Mouse (Mus musculus) neural tube, embryonic 11.5 days (tissue): Measurements from ENCODE around the gene Ptp4a2. TPM values are rescaled to one million over a fixed set of nuclear protein-coding genes. Genes with fewer than 3 reads are reported as not detected.

Source experiments
- ATAC-seq: fragments of 200-750 bp; cut with Nextera tagmentation; 2 replicates; pipeline ENCODE4 v1.8.0; 2017; ENCODE audit warnings: moderate number of reproducible peaks, mild to moderate bottlenecking, moderate TSS enrichment, moderate library complexity; ENCODE audit not compliant: insufficient read depth, low FRiP score, low TSS enrichment
- DNase-seq: peaks from one replicate; pipeline ENCODE4 v3.0.0-alpha.2; 2015; ENCODE audit warnings: low spot score
- H3K27ac ChIP-seq: fragments of 300-500 bp; sonication (generic); 2 replicates; pipeline ENCODE4 v1.5.1; 2014; ENCODE audit warnings: low read depth, mild to moderate bottlenecking, low read length
- H3K27me3 ChIP-seq: fragments of 300-500 bp; sonication (generic); 2 replicates; pipeline ENCODE4 v1.6.1; 2014; ENCODE audit warnings: mild to moderate bottlenecking, low read length, mixed read lengths; ENCODE audit not compliant: control insufficient read depth, insufficient read depth
- H3K36me3 ChIP-seq: fragments of 300-500 bp; sonication (generic); 2 replicates; pipeline ENCODE4 v1.6.1; 2014; ENCODE audit warnings: mild to moderate bottlenecking, low read length, moderate library complexity, mixed read lengths; ENCODE audit not compliant: control insufficient read depth, insufficient read depth
- H3K4me1 ChIP-seq: fragments of 300-500 bp; sonication (generic); 2 replicates; pipeline ENCODE4 v1.6.1; 2014; ENCODE audit warnings: low read length, mixed read lengths; ENCODE audit not compliant: control insufficient read depth, insufficient read depth
- H3K4me2 ChIP-seq: fragments of 300-500 bp; sonication (generic); 2 replicates; pipeline ENCODE4 v1.6.1; 2014; ENCODE audit warnings: low read depth, mild to moderate bottlenecking, moderate library complexity
- H3K4me3 ChIP-seq: fragments of 300-500 bp; sonication (generic); 2 replicates; pipeline ENCODE4 v1.5.1; 2014; ENCODE audit warnings: low read depth, low read length
- H3K9ac ChIP-seq: fragments of 300-500 bp; sonication (generic); 2 replicates; pipeline ENCODE4 v1.6.1; 2014; ENCODE audit warnings: mild to moderate bottlenecking, low read length
- H3K9me3 ChIP-seq: fragments of 300-500 bp; sonication (generic); 2 replicates; pipeline ENCODE4 v1.6.1; 2016; ENCODE audit warnings: low read length; ENCODE audit not compliant: control insufficient read depth
- WGBS: fragments of 180-500 bp; shearing (Covaris S2); extraction: QIAGEN DNeasy Blood & Tissue Kit; methylation state at CpG from one replicate; pipeline ENCODE4 v1.1.7; 2014; 5-methylcytosine and 5-hydroxymethylcytosine counted together
- polyA plus RNA-seq: library from polyadenylated mRNA; unstranded; fragments of >200 nt; fragmentation: Nextera tagmentation; extraction: Ambion mirVana; gene quantifications from 2 replicates; pipeline ENCODE4 v1.2.1, GENCODE M21; 2014

Ptp4a2 gene
- polyA plus RNA-seq, 1 experiment from 2014 or later: 316 TPM

GRCm38 (mm10) chr4:129868211-129868610 is 57.2 kb downstream of the Ptp4a2 start:
- H3K27ac ChIP-seq: no peak overlapping the region
- no peak for ATAC-seq

GRCm38 (mm10) chr4:129870483-129870882 is 59.5 kb downstream of the Ptp4a2 start:
- Histone ChIP-seq H3K9ac (no peak overlapping the region), H3K27ac (no peak overlapping the region)
- ATAC-seq: no peak

More at GRCm38 (mm10) chr4:129868211-129868610, 57.2 kb downstream of the Ptp4a2 start:
- H3K4me1 ChIP-seq: no peaks in the 10 kb centered on the region
- H3K4me3 ChIP-seq: no peak overlapping the region
- no peak overlapping the region for H3K9ac ChIP-seq
- no peaks in the 10 kb centered on the region for H3K9me3 ChIP-seq
- no peak for DNase-seq
- no peaks in the 10 kb centered on the region for H3K27me3 ChIP-seq
- 66% methylated on average over 6 of the region's 6 CpGs for WGBS
- no peak overlapping the region for H3K4me2 ChIP-seq
- no peaks in the 10 kb centered on the region for H3K36me3 ChIP-seq

GRCm38 (mm10) chr4:129872376-129872922 is 61.4 kb downstream of the Ptp4a2 start:
- no peaks in the 10 kb centered on the region for H3K9me3 ChIP-seq
- ATAC-seq (no peak), DNase-seq (no peak)
- H3K36me3 ChIP-seq: no peaks in the 10 kb centered on the region
- H3K4me1 ChIP-seq: no peaks in the 10 kb centered on the region
- H3K4me2 ChIP-seq: no peak overlapping the region
- H3K4me3 ChIP-seq: no peak overlapping the region
- H3K27ac ChIP-seq: no peak overlapping the region
- H3K27me3 ChIP-seq: no peaks in the 10 kb centered on the region
- no peak overlapping the region for H3K9ac ChIP-seq
- 94% methylated on average over 9 of the region's 9 CpGs for WGBS

More at GRCm38 (mm10) chr4:129870483-129870882, 59.5 kb downstream of the Ptp4a2 start:
- DNase-seq: no peak
- H3K27me3 ChIP-seq: no peaks in the 10 kb centered on the region
- no peaks in the 10 kb centered on the region for H3K9me3 ChIP-seq
- H3K4me1 ChIP-seq: no peaks in the 10 kb centered on the region
- H3K4me2 ChIP-seq: no peak overlapping the region
- H3K36me3 ChIP-seq: no peaks in the 10 kb centered on the region
- 80% methylated on average over 6 of the region's 6 CpGs for WGBS
- no peak overlapping the region for H3K4me3 ChIP-seq

GRCm38 (mm10) chr4:129874805-129875204 is 63.8 kb downstream of the Ptp4a2 start:
- H3K27ac ChIP-seq: no peak overlapping the region
- H3K36me3 ChIP-seq: no peaks in the 10 kb centered on the region
- 0 out of 2 replicates have a peak, but pooled peaks cover 4% of the 10 kb centered on the region for H3K4me1 ChIP-seq
- DNase-seq (no peak), ATAC-seq (no peak)
- no peaks in the 10 kb centered on the region for H3K9me3 ChIP-seq
- H3K27me3 ChIP-seq: no peaks in the 10 kb centered on the region
- H3K4me2 ChIP-seq: no peak overlapping the region
- 85% methylated on average over 10 of the region's 10 CpGs for WGBS
- no peak overlapping the region for H3K9ac ChIP-seq
- H3K4me3 ChIP-seq: no peak overlapping the region

GRCm38 (mm10) chr4:129875406-129875805 is 64.4 kb downstream of the Ptp4a2 start:
- no peaks in the 10 kb centered on the region for H3K9me3 ChIP-seq
- H3K36me3 ChIP-seq: no peaks in the 10 kb centered on the region
- H3K27me3 ChIP-seq: no peaks in the 10 kb centered on the region
- no peak for ATAC-seq
- H3K9ac ChIP-seq: no peak overlapping the region
- no peak overlapping the region for H3K4me2 ChIP-seq
- 80% methylated on average over 11 of the region's 11 CpGs for WGBS
- H3K4me1 ChIP-seq: 0 out of 2 replicates have a peak, but pooled peaks cover 4% of the 10 kb centered on the region
- H3K27ac ChIP-seq: no peak overlapping the region
- DNase-seq: no peak
- no peak overlapping the region for H3K4me3 ChIP-seq

GRCm38 (mm10) chr4:129876831-129877764 is 66.1 kb downstream of the Ptp4a2 start:
- Histone ChIP-seq H3K4me1 (0 out of 2 replicates have a peak, but pooled peaks cover 4% of the 10 kb centered on the region), H3K27me3 (no peaks in the 10 kb centered on the region), H3K9me3 (no peaks in the 10 kb centered on the region), H3K9ac (peak overlapping the region; percentile 42), H3K27ac (peak overlapping the region; percentile 35; the same call in 1 of the 2 replicates), H3K36me3 (no peaks in the 10 kb centered on the region), H3K4me3 (peak overlapping the region; percentile 20; the same call in 1 of the 2 replicates), H3K4me2 (peak overlapping the region; percentile 40)
- DNase-seq: peak; percentile 68
- no peak for ATAC-seq
- 14% methylated on average over 21 of the region's 21 CpGs for WGBS

- DNase-seq (no peak), ATAC-seq (no peak)
- 0 out of 2 replicates have a peak, but pooled peaks cover 4% of the 10 kb centered on the region for H3K4me1 ChIP-seq
- H3K4me2 ChIP-seq: peak overlapping the region; percentile 40
- no peaks in the 10 kb centered on the region for H3K36me3 ChIP-seq
- no peak overlapping the region for H3K4me3 ChIP-seq
- 73% methylated on average over 11 of the region's 11 CpGs for WGBS
- peak overlapping the region; percentile 35; the same call in 1 of the 2 replicates for H3K27ac ChIP-seq
- no peaks in the 10 kb centered on the region for H3K27me3 ChIP-seq
- H3K9ac ChIP-seq: no peak overlapping the region
- no peaks in the 10 kb centered on the region for H3K9me3 ChIP-seq
These were observed 67.1 kb downstream of the Ptp4a2 start for GRCm38 (mm10) chr4:129877967-129878655.

GRCm38 (mm10) chr4:129878656-129879145 is 67.7 kb downstream of the Ptp4a2 start:
- H3K27ac ChIP-seq: no peak overlapping the region

More at GRCm38 (mm10) chr4:129878656-129879145, 67.7 kb downstream of the Ptp4a2 start:
- Histone ChIP-seq H3K4me3 (no peak overlapping the region), H3K4me2 (no peak overlapping the region), H3K27me3 (no peaks in the 10 kb centered on the region), H3K9ac (no peak overlapping the region), H3K9me3 (no peaks in the 10 kb centered on the region), H3K4me1 (0 out of 2 replicates have a peak, but pooled peaks cover 4% of the 10 kb centered on the region), H3K36me3 (no peaks in the 10 kb centered on the region)
- ATAC-seq (no peak), DNase-seq (no peak)
- 72% methylated on average over 8 of the region's 8 CpGs for WGBS
